Mouse (Mus musculus) embryonic facial prominence, embryonic 13.5 days (tissue): ENCODE measurements around the gene Ube2v1. TPM values are rescaled to one million over a fixed set of nuclear protein-coding genes. Genes with fewer than 3 reads are reported as not detected.

ENCODE experiments used
- ATAC-seq: fragments of 200-750 bp; cut with Nextera tagmentation; 2 replicates; pipeline ENCODE4 v1.8.0; 2017; ENCODE audit warnings: low read depth; ENCODE audit not compliant: insufficient number of reproducible peaks, insufficient read depth, low FRiP score, low TSS enrichment
- H3K27ac ChIP-seq: fragments of 300-500 bp; sonication (generic); 2 replicates; pipeline ENCODE4 v1.5.1; 2015; ENCODE audit warnings: moderate library complexity, mild to moderate bottlenecking, inconsistent platforms
- H3K27me3 ChIP-seq: fragments of 300-500 bp; sonication (generic); 2 replicates; pipeline ENCODE4 v1.6.1; 2015; ENCODE audit warnings: mild to moderate bottlenecking, inconsistent platforms
- H3K36me3 ChIP-seq: fragments of 300-500 bp; sonication (generic); 2 replicates; pipeline ENCODE4 v1.6.1; 2015; ENCODE audit warnings: mild to moderate bottlenecking, inconsistent platforms
- H3K4me1 ChIP-seq: fragments of 300-500 bp; sonication (generic); 2 replicates; pipeline ENCODE4 v1.6.1; 2015; ENCODE audit warnings: inconsistent platforms
- H3K4me2 ChIP-seq: fragments of 300-500 bp; sonication (generic); 2 replicates; pipeline ENCODE4 v1.6.1; 2015; ENCODE audit warnings: moderate library complexity, mild to moderate bottlenecking, inconsistent platforms
- H3K4me3 ChIP-seq: fragments of 300-500 bp; sonication (generic); 2 replicates; pipeline ENCODE4 v1.5.1; 2015; ENCODE audit warnings: mild to moderate bottlenecking, inconsistent platforms
- H3K9ac ChIP-seq: fragments of 300-500 bp; sonication (generic); 2 replicates; pipeline ENCODE4 v1.6.1; 2015; ENCODE audit warnings: mild to moderate bottlenecking, inconsistent platforms
- H3K9me3 ChIP-seq: fragments of 300-500 bp; sonication (generic); 2 replicates; pipeline ENCODE4 v1.6.1; 2016; ENCODE audit warnings: inconsistent platforms
- WGBS: fragments of 180-500 bp; shearing (Covaris S2); methylation state at CpG from one replicate; pipeline ENCODE4 v1.1.7; 2015; ENCODE audit warnings: mixed read lengths; 5-methylcytosine and 5-hydroxymethylcytosine counted together
- microRNA-seq: library from miRNA; unstranded; fragments of <30 nt; microRNA quantifications from one replicate; pipeline ENCODE4, GENCODE M21; 2016
- polyA plus RNA-seq: library from polyadenylated mRNA; unstranded; fragments of >200 nt; fragmentation: Nextera tagmentation; extraction: Ambion mirVana; gene quantifications from 2 replicates; pipeline ENCODE4 v1.2.1, GENCODE M21; 2015

Ube2v1 gene
- polyA plus RNA-seq, 1 experiment from 2014 or later: 262 TPM

- Histone ChIP-seq H3K4me3 (no peak overlapping the region), H3K36me3 (no peaks in the 10 kb centered on the region), H3K9me3 (no peaks in the 10 kb centered on the region), H3K4me1 (peaks cover 73% of the 10 kb centered on the region), H3K27ac (peak overlapping the region; percentile 96), H3K27me3 (no peaks in the 10 kb centered on the region), H3K9ac (peak overlapping the region; percentile 60; the same call in 1 of the 2 replicates), H3K4me2 (peak overlapping the region; percentile 53)
- ATAC-seq: no peak
- WGBS: 33% methylated on average over 3 of the region's 3 CpGs
Observed at GRCm38 (mm10) chr2:167565312-167565656, 66.6 kb downstream of the Ube2v1 start.

GRCm38 (mm10) chr2:167564551-167565311 lies 67.2 kb downstream of the Ube2v1 start:
- peak overlapping the region; percentile 96 for H3K27ac ChIP-seq
- no peaks in the 10 kb centered on the region for H3K9me3 ChIP-seq
- H3K27me3 ChIP-seq: 0 out of 2 replicates have a peak, but pooled peaks cover under 1% of the 10 kb centered on the region
- H3K36me3 ChIP-seq: no peaks in the 10 kb centered on the region
- ATAC-seq: no peak
- H3K4me3 ChIP-seq: no peak overlapping the region
- 65% methylated on average over 13 of the region's 13 CpGs for WGBS
- peaks cover 73% of the 10 kb centered on the region for H3K4me1 ChIP-seq
- H3K4me2 ChIP-seq: peak overlapping the region; percentile 37
- H3K9ac ChIP-seq: peak overlapping the region; percentile 46; the same call in 1 of the 2 replicates

GRCm38 (mm10) chr2:167563703-167564102 lies 68.2 kb downstream of the Ube2v1 start:
- H3K9ac ChIP-seq: 0 out of 2 replicates have a peak overlapping the region, but pooled peaks have one; percentile 36
- H3K27me3 ChIP-seq: 0 out of 2 replicates have a peak, but pooled peaks cover 3% of the 10 kb centered on the region
- H3K4me2 ChIP-seq: peak overlapping the region; percentile 37
- H3K4me3 ChIP-seq: no peak overlapping the region
- H3K9me3 ChIP-seq: no peaks in the 10 kb centered on the region
- H3K36me3 ChIP-seq: no peaks in the 10 kb centered on the region
- H3K27ac ChIP-seq: peak overlapping the region; percentile 96
- 12% methylated on average over 12 of the region's 12 CpGs for WGBS
- peak; percentile 70 for ATAC-seq
- H3K4me1 ChIP-seq: peaks cover 81% of the 10 kb centered on the region

GRCm38 (mm10) chr2:167563035-167563434 lies 68.9 kb downstream of the Ube2v1 start:
- ATAC-seq: no peak
- 44% methylated on average over 5 of the region's 5 CpGs for WGBS
- Histone ChIP-seq H3K36me3 (no peaks in the 10 kb centered on the region), H3K9me3 (no peaks in the 10 kb centered on the region), H3K27ac (peak overlapping the region; percentile 96), H3K9ac (0 out of 2 replicates have a peak overlapping the region, but pooled peaks have one; percentile 40), H3K4me1 (peaks cover 81% of the 10 kb centered on the region), H3K4me3 (no peak overlapping the region), H3K27me3 (0 out of 2 replicates have a peak, but pooled peaks cover 3% of the 10 kb centered on the region), H3K4me2 (peak overlapping the region; percentile 37; the same call in 1 of the 2 replicates)

GRCm38 (mm10) chr2:167562101-167562500 lies 69.8 kb downstream of the Ube2v1 start:
- peak overlapping the region; percentile 40 for H3K9ac ChIP-seq
- H3K36me3 ChIP-seq: no peaks in the 10 kb centered on the region
- H3K27ac ChIP-seq: peak overlapping the region; percentile 96
- ATAC-seq: no peak
- no peaks in the 10 kb centered on the region for H3K9me3 ChIP-seq
- peaks cover 78% of the 10 kb centered on the region for H3K4me1 ChIP-seq
- H3K4me2 ChIP-seq: no peak overlapping the region
- H3K27me3 ChIP-seq: 0 out of 2 replicates have a peak, but pooled peaks cover 3% of the 10 kb centered on the region
- H3K4me3 ChIP-seq: no peak overlapping the region
- 10% methylated on average over 8 of the region's 8 CpGs for WGBS

GRCm38 (mm10) chr2:167559413-167559812 lies 72.5 kb downstream of the Ube2v1 start:
- H3K4me1 ChIP-seq: peaks cover 70% of the 10 kb centered on the region

More at GRCm38 (mm10) chr2:167559413-167559812, 72.5 kb downstream of the Ube2v1 start:
- 4% methylated on average over 27 of the region's 27 CpGs for WGBS
- no peaks in the 10 kb centered on the region for H3K9me3 ChIP-seq
- peak overlapping the region; percentile 18 for H3K4me3 ChIP-seq
- no peaks in the 10 kb centered on the region for H3K36me3 ChIP-seq
- peak overlapping the region; percentile 57 for H3K9ac ChIP-seq
- H3K27ac ChIP-seq: peak overlapping the region; percentile 90
- H3K27me3 ChIP-seq: 0 out of 2 replicates have a peak, but pooled peaks cover 3% of the 10 kb centered on the region
- peak; percentile 49 for ATAC-seq
- peak overlapping the region; percentile 56 for H3K4me2 ChIP-seq

Small RNA genes lying within 50 kb of the gene (microRNA-seq; reads per million reads assigned to microRNA genes)
- gene Gm22355: not detected

Other genes starting within 250 kb of the Ube2v1 start
- gene Slc9a8, start 210.4 kb downstream of the Ube2v1 start, polyA plus RNA-seq: 21.7 and 22.5 TPM in 2 replicates
- 88.4 and 91.9 TPM in 2 replicates for gene Rnf114, start 139.4 kb downstream of the Ube2v1 start, polyA plus RNA-seq
- 15.4 TPM in 2 replicates for gene Spata2, start 139.2 kb downstream of the Ube2v1 start, polyA plus RNA-seq
- 113 and 129 TPM in 2 replicates for gene Snai1, start 93.9 kb downstream of the Ube2v1 start, polyA plus RNA-seq
- 9.4 and 13.4 TPM in 2 replicates for gene Gm20431, start 29.4 kb upstream of the Ube2v1 start, polyA plus RNA-seq
- 2.3 and 10.1 TPM in 2 replicates for gene Cebpb, start 56.8 kb upstream of the Ube2v1 start, polyA plus RNA-seq
- 39.3 and 41.3 TPM in 2 replicates for gene Tmem189, start 57.7 kb upstream of the Ube2v1 start, polyA plus RNA-seq